Mouse (Mus musculus) heart, embryonic 11.5 days (tissue): ENCODE data around the gene Nav2. TPM values are rescaled to one million over a fixed set of nuclear protein-coding genes. Genes with fewer than 3 reads are reported as not detected.

ENCODE experiments used
- ATAC-seq: fragments of 200-750 bp; cut with Nextera tagmentation; replicated peaks from 2 replicates; pipeline ENCODE4 v1.8.0; 2017; ENCODE audit warnings: moderate library complexity; ENCODE audit not compliant: insufficient number of reproducible peaks, low FRiP score, low TSS enrichment
- H3K27ac ChIP-seq: fragments of 300-500 bp; sonication (generic); 2 replicates; pipeline ENCODE4 v1.5.1; 2014; ENCODE audit warnings: mild to moderate bottlenecking, low read depth, low read length
- H3K27me3 ChIP-seq: fragments of 300-500 bp; sonication (generic); 2 replicates; pipeline ENCODE4 v1.6.1; 2014; ENCODE audit warnings: mild to moderate bottlenecking, low read length, mixed read lengths; ENCODE audit not compliant: control insufficient read depth, insufficient read depth
- H3K36me3 ChIP-seq: fragments of 300-500 bp; sonication (generic); 2 replicates; pipeline ENCODE4 v1.6.1; 2014; ENCODE audit warnings: mild to moderate bottlenecking, low read length, moderate library complexity, mixed read lengths; ENCODE audit not compliant: control insufficient read depth, insufficient read depth
- H3K4me1 ChIP-seq: fragments of 300-500 bp; sonication (generic); 2 replicates; pipeline ENCODE4 v1.6.1; 2014; ENCODE audit warnings: low read length; ENCODE audit not compliant: control insufficient read depth, insufficient read depth
- H3K4me2 ChIP-seq: fragments of 300-500 bp; sonication (generic); 2 replicates; pipeline ENCODE4 v1.6.1; 2014; ENCODE audit warnings: mild to moderate bottlenecking, moderate library complexity
- H3K4me3 ChIP-seq: fragments of 300-500 bp; sonication (generic); 2 replicates; pipeline ENCODE4 v1.5.1; 2014; ENCODE audit warnings: low read depth, low read length
- H3K9ac ChIP-seq: fragments of 300-500 bp; sonication (generic); 2 replicates; pipeline ENCODE4 v1.6.1; 2014; ENCODE audit warnings: mild to moderate bottlenecking, low read depth, low read length, moderate library complexity
- H3K9me3 ChIP-seq: fragments of 300-500 bp; sonication (generic); replicated peaks from 2 replicates; pipeline ENCODE4 v1.6.1; 2016; ENCODE audit warnings: low read length; ENCODE audit not compliant: control insufficient read depth
- whole genome bisulfite sequencing: fragments of 180-500 bp; shearing (Covaris S2); extraction: QIAGEN DNeasy Blood & Tissue Kit; methylation state at CpG from one replicate; pipeline ENCODE4 v1.1.7; 2014; ENCODE audit not compliant: insufficient replicate concordance; 5-methylcytosine and 5-hydroxymethylcytosine counted together
- polyA plus RNA-seq: library from polyadenylated mRNA; unstranded; fragments of >200 nt; fragmentation: Nextera tagmentation; extraction: Ambion mirVana; gene quantifications from 2 replicates; pipeline ENCODE4 v1.2.1, GENCODE M21; 2014

The Nav2 gene
- polyA plus RNA-seq: 22.4 and 32.2 TPM in 2 replicates

GRCm38 (mm10) chr7:48908521-48909341 is at the start of gene Nav2:
TSS of gene Nav2 (plus strand) at chr7:48908716.
- Histone ChIP-seq H3K4me1 (peaks cover 5% of the 10 kb centered on the region), H3K4me2 (no peak within 1 kb of the TSS), H3K9me3 (no peaks in the 10 kb centered on the region), H3K36me3 (no peaks in the 10 kb centered on the region), H3K27ac (no peak within 1 kb of the TSS), H3K9ac (no peak within 1 kb of the TSS), H3K4me3 (no peak within 1 kb of the TSS), H3K27me3 (no peaks in the 10 kb centered on the region)
- no peak for ATAC-seq
- WGBS: 51% methylated on average over 8 of the region's 8 CpGs

GRCm38 (mm10) chr7:48859362-48859761 is 49.2 kb upstream of the Nav2 start:
- no peaks in the 10 kb centered on the region for H3K9me3 ChIP-seq
- H3K4me1 ChIP-seq: 0 out of 2 replicates have a peak, but pooled peaks cover 3% of the 10 kb centered on the region
- H3K27ac ChIP-seq: no peak overlapping the region
- H3K36me3 ChIP-seq: no peaks in the 10 kb centered on the region
- WGBS: 78% methylated on average over 4 of the region's 4 CpGs
- no peak overlapping the region for H3K4me2 ChIP-seq
- no peaks in the 10 kb centered on the region for H3K27me3 ChIP-seq
- no peak overlapping the region for H3K9ac ChIP-seq
- ATAC-seq: no peak
- H3K4me3 ChIP-seq: no peak overlapping the region

GRCm38 (mm10) chr7:48860948-48861347 is 47.6 kb upstream of the Nav2 start:
- no peaks in the 10 kb centered on the region for H3K9me3 ChIP-seq
- no peak overlapping the region for H3K4me3 ChIP-seq
- no peak for ATAC-seq
- H3K4me1 ChIP-seq: 0 out of 2 replicates have a peak, but pooled peaks cover 3% of the 10 kb centered on the region
- H3K4me2 ChIP-seq: no peak overlapping the region
- H3K36me3 ChIP-seq: peaks cover 4% of the 10 kb centered on the region; the same call in 1 of the 2 replicates
- no peak overlapping the region for H3K27ac ChIP-seq
- no peak overlapping the region for H3K9ac ChIP-seq
- WGBS: 62% methylated on average over 1 of the region's 1 CpGs
- H3K27me3 ChIP-seq: no peaks in the 10 kb centered on the region

- H3K9ac ChIP-seq: no peak overlapping the region
- H3K4me1 ChIP-seq: 0 out of 2 replicates have a peak, but pooled peaks cover 3% of the 10 kb centered on the region
- no peaks in the 10 kb centered on the region for H3K27me3 ChIP-seq
- H3K4me3 ChIP-seq: no peak overlapping the region
- no peaks in the 10 kb centered on the region for H3K9me3 ChIP-seq
- H3K36me3 ChIP-seq: peaks cover 8% of the 10 kb centered on the region
- ATAC-seq: no peak
- no peak overlapping the region for H3K27ac ChIP-seq
- WGBS: 88% methylated on average over 4 of the region's 4 CpGs
- H3K4me2 ChIP-seq: no peak overlapping the region
These were observed 46.7 kb upstream of the Nav2 start for GRCm38 (mm10) chr7:48861796-48862195.

- Histone ChIP-seq H3K27ac (no peak overlapping the region), H3K27me3 (no peaks in the 10 kb centered on the region), H3K9me3 (no peaks in the 10 kb centered on the region), H3K4me2 (no peak overlapping the region), H3K4me1 (0 out of 2 replicates have a peak, but pooled peaks cover 3% of the 10 kb centered on the region), H3K4me3 (no peak overlapping the region), H3K9ac (no peak overlapping the region), H3K36me3 (peaks cover 26% of the 10 kb centered on the region)
- no peak for ATAC-seq
These were observed 44.3 kb upstream of the Nav2 start for GRCm38 (mm10) chr7:48864199-48864598.

GRCm38 (mm10) chr7:48864671-48865458 is 43.7 kb upstream of the Nav2 start:
- peaks cover 26% of the 10 kb centered on the region for H3K36me3 ChIP-seq
- no peaks in the 10 kb centered on the region for H3K27me3 ChIP-seq
- no peak overlapping the region for H3K9ac ChIP-seq
- H3K27ac ChIP-seq: no peak overlapping the region
- 0 out of 2 replicates have a peak, but pooled peaks cover 3% of the 10 kb centered on the region for H3K4me1 ChIP-seq
- no peaks in the 10 kb centered on the region for H3K9me3 ChIP-seq
- ATAC-seq: no peak
- H3K4me3 ChIP-seq: no peak overlapping the region
- WGBS: 90% methylated on average over 9 of the region's 9 CpGs
- no peak overlapping the region for H3K4me2 ChIP-seq

GRCm38 (mm10) chr7:48867576-48867975 is 40.9 kb upstream of the Nav2 start:
- Histone ChIP-seq H3K9ac (no peak overlapping the region), H3K27me3 (no peaks in the 10 kb centered on the region), H3K4me1 (0 out of 2 replicates have a peak, but pooled peaks cover 3% of the 10 kb centered on the region), H3K9me3 (no peaks in the 10 kb centered on the region), H3K4me3 (no peak overlapping the region), H3K27ac (no peak overlapping the region), H3K36me3 (peaks cover 46% of the 10 kb centered on the region), H3K4me2 (no peak overlapping the region)
- 94% methylated on average over 18 of the region's 18 CpGs for WGBS
- no peak for ATAC-seq

- H3K36me3 ChIP-seq: peaks cover 62% of the 10 kb centered on the region
- no peak overlapping the region for H3K4me3 ChIP-seq
- no peak overlapping the region for H3K27ac ChIP-seq
- no peaks in the 10 kb centered on the region for H3K9me3 ChIP-seq
- no peak for ATAC-seq
- H3K9ac ChIP-seq: no peak overlapping the region
- H3K27me3 ChIP-seq: no peaks in the 10 kb centered on the region
- 82% methylated on average over 6 of the region's 6 CpGs for WGBS
- H3K4me1 ChIP-seq: no peaks in the 10 kb centered on the region
- H3K4me2 ChIP-seq: no peak overlapping the region
These were observed 38.4 kb upstream of the Nav2 start for GRCm38 (mm10) chr7:48870144-48870543.
